Mouse (Mus musculus) kidney, postnatal 25 days (tissue): ENCODE results near the gene Fam76a.

Source experiments
- DNase-seq, 2 experiments: peaks; one replicate each; pipeline ENCODE4 v3.0.0; 2021; ENCODE audit warnings: mixed read lengths in 2 of 2

The Fam76a gene

DNA sequence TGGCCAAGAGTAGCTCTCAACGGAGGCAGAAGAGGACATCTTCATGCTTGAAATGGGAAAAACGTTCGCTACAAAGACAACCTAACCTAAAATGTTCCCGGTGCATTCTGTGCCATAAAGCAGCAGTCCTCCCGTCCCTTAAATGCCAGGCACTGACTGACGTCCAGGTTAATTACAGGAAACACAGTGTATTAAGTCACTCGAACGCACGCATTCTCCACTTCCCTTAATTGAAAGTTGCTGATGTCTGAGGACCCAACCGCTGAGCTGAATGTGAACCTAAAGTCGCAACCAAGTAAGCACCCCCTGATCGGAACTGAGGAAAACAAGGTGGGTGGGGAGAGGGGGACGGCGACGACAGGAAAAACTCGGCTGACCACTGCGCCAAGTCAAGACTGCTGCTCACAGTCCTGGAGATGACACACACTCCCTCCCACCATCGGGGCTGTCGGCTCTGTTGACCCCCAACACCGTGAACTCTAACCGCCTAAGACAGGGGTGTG, 38.7 kb downstream of the Fam76a start:
- DNase-seq = peak in 1 of 2 experiments; percentile 6

GRCm38 (mm10) chr4:132874363-132875097, 47.8 kb downstream of the Fam76a start:
- DNase-seq = no peak

GRCm38 (mm10) chr4:132873481-132874362, 48.6 kb downstream of the Fam76a start:
- DNase-seq = peak; percentile 9 to 49

DNA sequence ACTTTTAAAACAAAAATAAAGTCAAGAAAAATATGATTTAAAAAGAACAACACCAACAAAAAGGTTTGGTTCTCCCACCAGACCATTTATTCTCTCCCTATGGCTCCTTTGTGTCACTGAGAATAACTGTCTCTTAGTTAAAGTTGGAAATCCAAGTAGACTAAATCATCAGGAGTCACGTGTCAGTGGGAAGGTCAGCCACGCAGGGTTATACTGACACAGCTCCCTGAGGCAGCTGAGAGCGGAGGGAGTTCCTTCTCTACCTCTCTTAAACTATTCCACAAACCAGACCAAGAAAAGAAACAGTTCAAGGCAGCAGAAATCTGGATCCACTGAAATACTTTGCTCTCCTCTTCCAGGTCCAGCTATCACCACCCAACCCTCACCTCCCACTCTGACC, 51.2 kb downstream of the Fam76a start:
- no peak for DNase-seq

DNA sequence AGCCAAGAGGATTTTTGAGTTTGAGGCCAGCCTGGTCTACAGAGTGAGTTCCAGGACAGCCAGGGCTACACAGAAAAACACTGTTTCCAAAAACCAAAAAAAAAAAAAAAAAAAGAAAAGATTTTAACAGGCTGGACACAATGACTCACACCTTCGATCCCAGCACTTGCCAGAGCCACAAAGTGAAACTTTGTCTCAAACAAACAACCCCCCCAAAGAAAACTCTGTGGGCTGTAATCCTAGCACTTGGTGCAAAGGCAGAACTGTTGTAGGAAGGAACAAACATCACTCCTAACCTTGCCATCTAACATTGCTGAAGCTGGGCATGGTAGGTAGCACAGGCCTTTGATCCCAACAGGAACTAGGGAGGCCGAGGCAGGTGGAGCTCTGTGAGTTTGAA, 57.5 kb downstream of the Fam76a start:
- no peak for DNase-seq

DNA sequence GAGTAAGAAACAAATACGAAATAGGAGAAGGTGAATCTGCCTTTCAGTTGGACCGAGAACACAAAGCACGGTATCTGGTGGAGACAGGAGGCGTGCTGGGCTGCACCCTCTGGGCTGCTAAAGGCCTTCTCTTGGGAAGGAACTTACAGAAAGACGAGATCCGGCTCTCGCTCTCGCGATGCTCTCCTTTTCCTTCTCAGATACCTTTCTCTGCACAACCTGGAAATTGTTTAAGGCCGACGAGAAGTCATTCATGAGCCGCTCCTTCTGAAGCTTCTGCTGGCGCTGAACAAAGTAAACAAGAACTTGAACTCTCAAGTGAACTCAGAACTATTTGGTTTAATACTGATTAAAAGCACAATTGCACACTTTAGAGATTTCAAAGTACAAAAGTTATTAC, 59.3 kb downstream of the Fam76a start:
- no peak for DNase-seq

- DNase-seq = no peak
Measured at GRCm38 (mm10) chr4:132860880-132861279, 61.5 kb downstream of the Fam76a start.
